Mouse (Mus musculus) embryonic stem cell, embryonic (primary cell): Measurements from ENCODE around the gene Baz1a.

Experiments
- CTCF ChIA-PET, 4 experiments: fragments of 300-600 bp in 2 of 4; fragments of 350-600 bp in 2 of 4; sonication (Branson Sonifier 250); formaldehyde crosslinking; loops; one replicate each; lab custom pipeline; 2022; ENCODE audit warnings: inconsistent platforms in 2 of 4; lab: Charles Lee
- POLR2A ChIA-PET, 4 experiments: fragments of 300-600 bp in 2 of 4; fragments of 350-600 bp in 2 of 4; sonication (Branson Sonifier 250); formaldehyde crosslinking; loops; one replicate each; lab custom pipeline; 2022; ENCODE audit warnings: antibody characterized with exemption in 4 of 4, inconsistent platforms in 1 of 4; lab: Charles Lee

The Baz1a gene

GRCm38 (mm10) chr12:54844415-54844814, 169.7 kb downstream of the Baz1a start:
- POLR2A ChIA-PET = interaction anchor here in 2 of 4 experiments (0.7 to 4.9 kb wide), 5 partner anchors 10 to 38 kb away, joined by 3 to 20 read pairs (median 5); partner anchors contain the start of gene Cfl2 (in 1 of the 2)
- CTCF ChIA-PET = interaction anchor here in 1 of 4 experiments (2.7 kb wide), 1 partner anchor 14 kb away, joined by 7 read pairs; no protein-coding TSS in a partner anchor
